Mouse (Mus musculus): ENCODE measurements at regions not wholly inside any gene's neighbourhood (a gene's known extent, or its start where the extent isn't known, plus 50 kb on each side); places are given as distances from the start of the nearest gene placed in this dataset.

- H3K36me3 ChIP-seq (ENCODE audit: control insufficient read depth, insufficient read depth, low read length): no peaks in the 10 kb centered on the region
- no peaks in the 10 kb centered on the region for H3K4me1 ChIP-seq (ENCODE audit: control insufficient read depth, insufficient read depth, low read length)
- no peaks in the 10 kb centered on the region for H3K79me2 ChIP-seq (ENCODE audit: control insufficient read depth, insufficient read depth, low read length)
- no peak overlapping the region for H3K27ac ChIP-seq (replicated peaks; ENCODE audit: insufficient read depth, low read depth, low read length)
- 100% methylated on average over 2 of the region's 2 CpGs for WGBS
- TF ChIP-seq CTCF (IDR thresholded peaks at IDR 0.05; ENCODE audit: low read depth, low read length) (no peak), POLR2A (IDR thresholded peaks at IDR 0.05; ENCODE audit: extremely low read depth, insufficient read depth, low read length) (no peak)
- no peak overlapping the region for H3K4me3 ChIP-seq (ENCODE audit: insufficient read depth, low read depth, low read length)
- no peaks in the 10 kb centered on the region for H3K27me3 ChIP-seq (ENCODE audit: control insufficient read depth, insufficient read depth, low read length)
- no peak for DNase-seq (ENCODE audit: extremely low read depth, low read depth, low spot score)
- no peak overlapping the region for H3K9ac ChIP-seq (ENCODE audit: low read depth, low read length)
These were observed 374.9 kb downstream of the Med10 start for GRCm38 (mm10) chr13:70177066-70177465.

GRCm38 (mm10) chr13:70178073-70178491, 375.9 kb downstream of the Med10 start:
- H3K4me3 ChIP-seq (ENCODE audit: insufficient read depth, low read depth, low read length): no peak overlapping the region
- H3K79me2 ChIP-seq (ENCODE audit: control insufficient read depth, insufficient read depth, low read length): no peaks in the 10 kb centered on the region
- no peaks in the 10 kb centered on the region for H3K36me3 ChIP-seq (ENCODE audit: control insufficient read depth, insufficient read depth, low read length)
- H3K9ac ChIP-seq (ENCODE audit: low read depth, low read length): no peak overlapping the region
- H3K27ac ChIP-seq (replicated peaks; ENCODE audit: insufficient read depth, low read depth, low read length): no peak overlapping the region
- TF ChIP-seq POLR2A (IDR thresholded peaks at IDR 0.05; ENCODE audit: extremely low read depth, insufficient read depth, low read length): no peak
- no peak for TF ChIP-seq CTCF (IDR thresholded peaks at IDR 0.05; ENCODE audit: low read depth, low read length)
- H3K27me3 ChIP-seq (ENCODE audit: control insufficient read depth, insufficient read depth, low read length): no peaks in the 10 kb centered on the region
- H3K4me1 ChIP-seq (ENCODE audit: control insufficient read depth, insufficient read depth, low read length): no peaks in the 10 kb centered on the region
- WGBS: 61% methylated on average over 8 of the region's 8 CpGs
- DNase-seq (ENCODE audit: extremely low read depth, low read depth, low spot score): no peak

GRCm38 (mm10) chr13:70190978-70191377, 388.8 kb downstream of the Med10 start:
- WGBS: 81% methylated on average over 4 of the region's 4 CpGs
- H3K9ac ChIP-seq (ENCODE audit: low read depth, low read length): no peak overlapping the region
- H3K27me3 ChIP-seq (ENCODE audit: control insufficient read depth, insufficient read depth, low read length): no peaks in the 10 kb centered on the region
- no peak overlapping the region for H3K4me3 ChIP-seq (ENCODE audit: insufficient read depth, low read depth, low read length)
- TF ChIP-seq POLR2A (IDR thresholded peaks at IDR 0.05; ENCODE audit: extremely low read depth, insufficient read depth, low read length): no peak
- no peak for TF ChIP-seq CTCF (IDR thresholded peaks at IDR 0.05; ENCODE audit: low read depth, low read length)
- H3K27ac ChIP-seq (replicated peaks; ENCODE audit: insufficient read depth, low read depth, low read length): no peak overlapping the region
- no peaks in the 10 kb centered on the region for H3K4me1 ChIP-seq (ENCODE audit: control insufficient read depth, insufficient read depth, low read length)
- no peak for DNase-seq (ENCODE audit: extremely low read depth, low read depth, low spot score)
- no peaks in the 10 kb centered on the region for H3K36me3 ChIP-seq (ENCODE audit: control insufficient read depth, insufficient read depth, low read length)
- no peaks in the 10 kb centered on the region for H3K79me2 ChIP-seq (ENCODE audit: control insufficient read depth, insufficient read depth, low read length)

GRCm38 (mm10) chr13:70192101-70193025, 390.2 kb downstream of the Med10 start:
- no peaks in the 10 kb centered on the region for H3K79me2 ChIP-seq (ENCODE audit: control insufficient read depth, insufficient read depth, low read length)
- no peak for TF ChIP-seq POLR2A (IDR thresholded peaks at IDR 0.05; ENCODE audit: extremely low read depth, insufficient read depth, low read length)
- no peak; the same call in 1 of the 2 replicates for TF ChIP-seq CTCF (IDR thresholded peaks at IDR 0.05; ENCODE audit: low read depth, low read length)
- no peak overlapping the region for H3K4me3 ChIP-seq (ENCODE audit: insufficient read depth, low read depth, low read length)
- no peaks in the 10 kb centered on the region for H3K36me3 ChIP-seq (ENCODE audit: control insufficient read depth, insufficient read depth, low read length)
- H3K4me1 ChIP-seq (ENCODE audit: control insufficient read depth, insufficient read depth, low read length): no peaks in the 10 kb centered on the region
- no peaks in the 10 kb centered on the region for H3K27me3 ChIP-seq (ENCODE audit: control insufficient read depth, insufficient read depth, low read length)
- no peak overlapping the region for H3K27ac ChIP-seq (replicated peaks; ENCODE audit: insufficient read depth, low read depth, low read length)
- 87% methylated on average over 13 of the region's 13 CpGs for WGBS
- no peak for DNase-seq (ENCODE audit: extremely low read depth, low read depth, low spot score)
- H3K9ac ChIP-seq (ENCODE audit: low read depth, low read length): no peak overlapping the region

GRCm38 (mm10) chr13:70193270-70193669, 391.1 kb downstream of the Med10 start:
- Histone ChIP-seq H3K27me3 (ENCODE audit: control insufficient read depth, insufficient read depth, low read length) (no peaks in the 10 kb centered on the region), H3K27ac (replicated peaks; ENCODE audit: insufficient read depth, low read depth, low read length) (no peak overlapping the region), H3K79me2 (ENCODE audit: control insufficient read depth, insufficient read depth, low read length) (no peaks in the 10 kb centered on the region), H3K36me3 (ENCODE audit: control insufficient read depth, insufficient read depth, low read length) (no peaks in the 10 kb centered on the region), H3K4me3 (ENCODE audit: insufficient read depth, low read depth, low read length) (no peak overlapping the region), H3K9ac (ENCODE audit: low read depth, low read length) (no peak overlapping the region), H3K4me1 (ENCODE audit: control insufficient read depth, insufficient read depth, low read length) (no peaks in the 10 kb centered on the region)
- TF ChIP-seq POLR2A (IDR thresholded peaks at IDR 0.05; ENCODE audit: extremely low read depth, insufficient read depth, low read length): no peak
- TF ChIP-seq CTCF (IDR thresholded peaks at IDR 0.05; ENCODE audit: low read depth, low read length): no peak
- 90% methylated on average over 9 of the region's 9 CpGs for WGBS
- DNase-seq (ENCODE audit: extremely low read depth, low read depth, low spot score): no peak

GRCm38 (mm10) chr13:70195854-70196253, 393.7 kb downstream of the Med10 start:
- TF ChIP-seq POLR2A (IDR thresholded peaks at IDR 0.05; ENCODE audit: extremely low read depth, insufficient read depth, low read length) (no peak), CTCF (IDR thresholded peaks at IDR 0.05; ENCODE audit: low read depth, low read length) (no peak)

More at GRCm38 (mm10) chr13:70195854-70196253, 393.7 kb downstream of the Med10 start:
- DNase-seq (ENCODE audit: extremely low read depth, low read depth, low spot score): no peak
- no peak overlapping the region for H3K27ac ChIP-seq (replicated peaks; ENCODE audit: insufficient read depth, low read depth, low read length)
- no peaks in the 10 kb centered on the region for H3K4me1 ChIP-seq (ENCODE audit: control insufficient read depth, insufficient read depth, low read length)
- no peak overlapping the region for H3K9ac ChIP-seq (ENCODE audit: low read depth, low read length)
- H3K27me3 ChIP-seq (ENCODE audit: control insufficient read depth, insufficient read depth, low read length): no peaks in the 10 kb centered on the region
- H3K4me3 ChIP-seq (ENCODE audit: insufficient read depth, low read depth, low read length): no peak overlapping the region
- H3K79me2 ChIP-seq (ENCODE audit: control insufficient read depth, insufficient read depth, low read length): no peaks in the 10 kb centered on the region
- WGBS: 71% methylated on average over 4 of the region's 4 CpGs
- no peaks in the 10 kb centered on the region for H3K36me3 ChIP-seq (ENCODE audit: control insufficient read depth, insufficient read depth, low read length)

Data from liver, adult 2 months (tissue).